Mouse (Mus musculus): ENCODE data around the gene Tssc4.

The Tssc4 gene

DNA sequence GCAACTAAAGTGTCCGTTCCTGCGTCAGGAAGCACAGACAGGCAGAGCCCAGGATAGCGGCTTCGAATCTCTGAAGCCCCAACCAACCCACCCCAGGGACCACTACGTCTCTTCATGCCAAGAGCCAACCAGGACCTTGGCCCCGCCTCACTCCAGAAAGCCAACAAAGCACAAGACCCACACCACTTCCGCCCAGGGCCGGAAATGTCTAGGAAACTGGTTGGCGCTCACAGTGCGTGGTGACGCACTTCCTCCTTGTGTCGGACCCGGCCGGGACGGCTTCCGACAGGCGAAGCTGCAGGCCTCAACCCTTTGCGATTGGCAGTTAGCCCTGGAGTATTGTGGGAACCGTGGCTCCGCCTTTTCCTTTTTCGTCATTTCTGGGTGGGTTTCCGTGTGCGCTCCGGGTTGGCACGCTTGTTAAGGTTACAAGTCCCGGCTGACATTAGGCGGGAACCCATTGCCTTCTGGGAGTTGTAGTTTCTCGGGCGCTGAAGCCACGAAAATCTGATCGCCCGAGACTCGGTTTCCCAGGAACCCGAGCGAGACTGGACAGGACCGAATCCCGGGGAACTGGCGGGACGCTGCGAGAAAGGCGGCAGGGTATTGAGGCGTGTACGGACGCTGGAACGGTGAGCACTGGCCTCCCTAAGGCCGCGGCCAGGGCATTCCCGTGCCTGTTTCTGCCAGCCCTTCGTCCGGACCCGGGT lies at the start of gene Tssc4:
Gene Tssc4 (plus strand): TSS at position 368 of the 710 bp plus-strand sequence.
- peak; percentile 100 for DNase-seq

DNA sequence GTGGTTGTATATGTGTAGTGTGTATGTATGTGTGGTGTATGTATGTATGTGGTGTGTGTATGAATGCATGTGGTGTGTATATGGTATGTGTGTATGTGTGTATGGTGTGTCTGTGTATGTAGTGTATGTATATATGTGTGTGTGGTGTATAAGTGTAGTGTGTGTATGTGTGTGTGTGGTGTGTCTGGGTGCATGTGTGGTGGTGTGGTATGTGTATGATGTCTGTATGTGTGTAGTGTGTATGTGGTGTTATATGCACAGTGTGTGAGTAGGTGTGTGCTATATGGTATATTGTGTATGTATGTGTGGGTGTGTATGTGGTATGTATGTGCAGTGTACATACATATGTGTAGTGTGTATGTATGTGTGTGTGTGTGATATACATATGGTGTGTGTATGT lies 49.0 kb upstream of the Tssc4 start:
- no peak for DNase-seq

DNA sequence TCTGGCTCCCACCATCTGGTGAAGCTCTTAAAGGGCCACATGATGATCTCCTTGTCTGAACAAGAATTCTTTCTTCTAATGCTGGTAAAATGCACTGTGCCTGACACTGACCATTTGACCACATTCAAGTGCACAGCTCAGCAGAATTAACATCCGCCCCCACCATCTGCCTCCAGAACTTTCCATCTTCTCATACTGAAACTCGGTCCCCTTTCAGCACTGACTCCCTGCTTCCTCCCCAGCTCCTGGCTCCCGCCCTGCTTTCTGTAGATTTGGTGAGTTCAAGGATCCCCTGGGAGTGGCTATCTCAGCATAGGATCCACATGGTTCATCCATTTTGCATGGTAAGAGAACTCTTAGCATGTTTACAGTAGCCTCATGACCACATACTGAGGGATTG lies 48.3 kb upstream of the Tssc4 start:
- DNase-seq, result no peak

DNA sequence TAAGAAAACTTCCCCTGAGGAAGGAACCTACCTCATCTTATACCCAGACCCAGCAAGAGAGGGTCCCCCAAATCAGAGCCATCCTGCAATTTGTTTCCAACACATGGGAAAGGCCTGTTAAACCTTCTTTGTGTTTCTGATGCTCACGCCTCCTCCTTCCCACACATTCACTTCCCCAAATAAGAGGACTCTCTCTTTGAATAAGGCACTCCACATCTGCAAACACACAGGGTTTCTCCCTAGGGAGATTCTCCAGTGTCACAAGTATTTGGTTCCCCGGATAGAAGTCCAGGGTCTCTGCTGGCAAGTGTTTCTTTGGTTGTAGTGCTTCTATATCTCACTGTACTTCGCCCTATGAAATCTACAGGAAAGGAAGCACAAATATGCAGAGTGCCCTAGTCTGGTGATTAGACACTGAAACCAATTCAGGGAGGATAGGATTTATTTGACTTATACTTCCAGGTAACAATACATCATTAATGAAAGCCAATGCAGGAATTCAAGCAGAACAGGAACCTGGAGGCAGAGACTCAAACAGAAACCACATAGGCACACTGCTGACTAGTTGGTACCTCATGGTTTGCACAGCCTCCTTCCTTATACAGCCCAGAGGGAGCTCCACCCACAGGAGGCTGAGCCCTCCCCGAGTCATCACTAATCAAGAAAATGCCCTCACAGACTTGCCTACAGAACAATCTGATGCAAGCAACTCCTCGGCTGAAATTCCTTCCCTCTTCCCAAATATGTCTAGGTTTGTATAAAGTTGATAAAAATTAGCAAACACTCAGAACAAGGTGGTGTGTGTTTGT lies 47.5 kb upstream of the Tssc4 start:
- DNase-seq, result no peak

DNA sequence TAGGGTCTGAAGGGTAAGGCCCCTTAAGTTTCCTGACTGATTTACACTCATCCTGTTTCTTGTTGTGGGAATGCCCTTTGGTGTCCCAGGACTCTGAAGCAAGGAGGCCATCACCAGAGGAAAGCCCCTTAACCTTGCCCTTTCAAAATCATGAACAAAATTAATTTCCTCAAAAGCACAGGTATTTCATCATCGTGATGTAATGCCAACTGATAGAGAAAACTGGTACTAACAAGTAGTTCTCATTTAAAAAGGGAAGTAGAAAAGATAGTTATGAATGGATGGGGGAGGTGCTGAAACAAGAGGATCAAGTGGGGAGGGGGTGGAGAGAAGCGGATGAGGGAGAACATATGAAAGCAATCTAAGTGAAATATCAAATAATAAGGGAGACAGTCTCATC lies 45.5 kb upstream of the Tssc4 start:
- no peak for DNase-seq

DNA sequence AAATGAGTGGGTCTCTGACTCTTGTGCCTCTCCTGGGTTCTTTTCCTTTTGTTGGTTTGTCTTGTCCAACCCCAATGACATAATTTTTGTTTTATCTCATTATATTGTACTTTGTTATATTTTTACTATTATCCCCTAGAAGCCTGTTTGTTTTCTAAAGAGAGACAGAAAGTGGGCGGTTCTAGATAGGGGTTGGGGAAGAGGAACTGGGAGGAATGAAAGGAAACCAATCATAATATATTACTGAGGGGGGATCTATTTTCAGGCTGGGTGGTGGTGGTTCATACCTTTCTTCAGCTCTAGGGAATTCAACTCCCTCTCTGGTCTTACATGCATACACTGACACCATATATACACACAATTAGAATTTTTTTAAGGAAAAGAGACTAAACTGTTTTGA lies 44.8 kb upstream of the Tssc4 start:
- no peak for DNase-seq

DNA sequence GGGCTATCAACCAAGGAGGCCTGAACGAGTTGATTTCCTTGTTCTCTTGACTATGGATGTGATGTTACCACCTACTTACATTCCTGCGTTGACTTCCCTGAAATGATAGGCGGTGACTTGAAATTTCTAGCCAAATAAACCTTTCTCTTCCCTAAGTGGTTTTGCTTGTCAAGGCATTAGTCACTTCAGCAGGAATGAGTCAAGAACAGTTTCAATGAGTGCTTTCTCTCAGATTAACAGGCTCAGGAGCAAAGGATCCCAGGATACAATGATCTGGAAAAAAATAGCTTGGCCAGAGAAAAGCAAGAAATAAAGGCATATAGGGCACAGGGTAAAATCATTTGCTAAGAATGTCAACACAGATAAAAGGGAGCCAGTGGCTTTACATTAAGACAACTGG lies 43.6 kb upstream of the Tssc4 start:
- no peak for DNase-seq

DNA sequence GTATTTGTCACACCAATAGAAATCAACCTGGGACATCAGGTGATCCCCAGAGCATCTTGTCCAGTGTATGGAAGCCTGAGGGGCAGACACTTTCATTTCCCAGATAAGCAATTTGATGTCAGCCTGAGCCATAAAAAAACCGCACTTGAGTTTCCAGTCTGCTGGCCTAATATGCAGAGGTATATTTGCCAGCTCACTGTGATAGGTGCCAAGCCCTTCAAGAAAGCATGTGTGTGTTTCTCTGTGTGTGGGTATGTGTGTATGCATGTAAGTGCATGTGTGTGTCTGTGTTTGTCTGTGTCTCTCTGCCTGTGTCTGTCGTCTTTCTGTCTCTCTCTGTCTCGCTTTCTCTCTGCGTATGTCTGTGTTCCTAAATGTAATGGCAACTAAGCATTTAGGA lies 41.9 kb upstream of the Tssc4 start:
- DNase-seq, result no peak

DNA sequence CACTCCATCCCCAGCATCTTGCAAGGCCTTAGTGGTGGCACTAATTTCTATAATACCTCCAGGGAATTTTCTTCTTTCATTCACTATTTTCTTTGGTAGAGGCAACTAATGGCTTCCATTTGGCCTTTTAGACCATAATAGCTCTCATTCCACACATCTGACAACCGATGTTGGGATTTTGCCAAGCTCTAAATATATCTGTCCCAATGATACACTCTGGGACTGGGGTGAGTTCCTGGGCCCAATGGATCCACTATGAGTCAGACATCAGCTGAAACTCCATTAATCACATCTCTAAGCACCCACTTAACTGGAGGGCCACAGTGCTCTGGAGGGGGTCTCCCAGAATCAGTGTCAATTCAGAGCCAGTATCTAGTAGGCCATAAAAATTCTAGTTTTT lies 37.2 kb upstream of the Tssc4 start:
- no peak for DNase-seq

DNA sequence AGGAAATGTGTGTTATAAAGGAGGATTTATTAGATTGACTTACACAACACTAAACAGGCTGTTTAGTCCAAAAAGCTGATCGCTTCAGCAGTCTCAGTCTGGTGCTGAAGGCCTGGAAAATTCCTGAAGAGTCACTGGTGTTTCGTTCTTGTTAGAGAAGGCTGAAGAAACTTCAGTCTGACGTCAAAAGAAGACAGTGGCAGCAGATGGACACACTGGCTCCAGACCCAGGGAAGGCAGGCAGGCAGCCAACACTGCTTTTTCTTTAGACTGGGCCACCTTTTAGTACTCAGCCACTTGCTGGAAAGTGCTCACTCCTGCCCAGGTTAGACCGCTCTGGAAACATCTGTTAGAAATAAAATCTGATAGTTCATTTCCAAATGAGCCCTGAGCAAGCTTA lies 35.5 kb upstream of the Tssc4 start:
- DNase-seq, result no peak

DNA sequence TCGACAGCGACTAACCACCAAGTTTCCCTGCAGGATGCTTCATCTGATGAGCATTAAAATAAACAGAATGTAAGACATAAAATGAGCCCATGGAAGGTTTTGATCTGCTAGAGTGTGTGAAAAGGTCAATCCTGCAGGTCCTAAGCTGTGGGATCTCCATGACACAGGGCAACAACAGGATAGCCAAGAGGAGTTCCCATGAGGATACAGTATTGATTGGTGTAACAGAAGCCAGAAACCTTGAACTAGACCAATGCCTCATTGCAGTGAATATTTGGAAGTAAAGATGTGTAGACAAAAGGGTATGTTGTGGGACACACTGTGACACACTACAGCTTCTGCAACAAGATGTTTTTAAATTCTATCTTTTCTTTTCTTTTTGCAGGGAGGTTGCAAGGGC lies 34.9 kb upstream of the Tssc4 start:
- DNase-seq, result no peak

DNA sequence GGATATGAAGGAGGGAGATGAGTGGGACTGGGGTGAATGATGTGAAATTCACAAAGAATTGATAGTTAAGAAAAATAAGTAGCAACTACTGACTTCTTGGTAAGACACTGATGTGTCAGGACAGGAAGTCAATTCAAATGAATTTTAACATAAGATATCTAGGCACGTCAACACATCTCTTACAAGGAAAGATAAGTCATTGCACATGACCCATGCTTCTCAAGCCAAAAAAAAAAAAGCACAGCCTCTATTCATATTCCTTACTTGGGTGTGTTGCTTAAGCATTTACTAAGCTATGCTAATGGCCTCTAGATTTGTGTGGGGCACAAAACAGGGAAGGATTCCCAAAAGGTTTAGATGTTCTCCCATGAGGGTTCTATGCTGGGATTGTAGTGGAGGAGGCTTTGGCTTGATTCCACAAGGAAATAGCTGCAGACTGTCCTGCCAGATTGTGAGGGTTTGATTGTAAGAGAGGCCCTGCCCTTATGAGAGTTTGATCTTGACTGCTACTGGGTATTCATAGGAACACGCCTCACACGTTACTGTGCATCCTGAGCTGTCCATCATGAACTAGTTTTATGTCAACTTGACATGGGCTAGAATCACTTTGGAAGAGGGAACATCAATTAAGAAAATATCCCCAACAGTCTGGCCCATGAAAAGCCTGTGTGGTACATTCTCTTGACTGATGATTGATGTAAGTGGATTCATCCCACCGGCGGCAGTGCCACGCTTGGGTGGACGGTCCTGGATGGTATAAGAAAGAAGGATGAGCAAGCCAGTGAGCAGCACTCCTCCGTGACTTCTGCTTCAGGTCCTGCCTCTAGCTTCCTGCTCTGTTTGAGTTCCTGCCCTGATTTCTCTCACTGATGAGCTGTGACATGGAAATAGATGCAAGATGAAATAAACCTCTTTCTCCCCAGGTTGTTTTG lies 34.3 kb upstream of the Tssc4 start:
- DNase-seq, result no peak

DNA sequence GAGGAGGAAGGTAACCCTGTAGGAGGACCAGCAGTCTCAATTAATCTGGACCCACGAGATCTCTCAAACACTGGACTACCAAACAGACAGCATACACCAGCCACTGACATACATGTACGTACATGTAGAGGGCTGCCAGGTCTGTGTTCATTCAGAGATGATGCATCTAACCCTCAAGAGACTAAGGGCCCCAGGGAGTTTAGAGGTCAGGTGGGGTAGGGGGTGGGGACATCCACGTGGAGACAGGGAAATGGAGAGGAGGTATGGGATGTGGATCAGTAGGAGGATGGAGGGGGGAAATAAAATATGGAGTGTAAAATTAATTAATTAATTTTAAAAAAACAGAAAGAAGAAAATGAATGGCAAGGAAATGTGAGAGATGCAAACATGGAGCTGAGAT lies 32.3 kb upstream of the Tssc4 start:
- no peak for DNase-seq

DNA sequence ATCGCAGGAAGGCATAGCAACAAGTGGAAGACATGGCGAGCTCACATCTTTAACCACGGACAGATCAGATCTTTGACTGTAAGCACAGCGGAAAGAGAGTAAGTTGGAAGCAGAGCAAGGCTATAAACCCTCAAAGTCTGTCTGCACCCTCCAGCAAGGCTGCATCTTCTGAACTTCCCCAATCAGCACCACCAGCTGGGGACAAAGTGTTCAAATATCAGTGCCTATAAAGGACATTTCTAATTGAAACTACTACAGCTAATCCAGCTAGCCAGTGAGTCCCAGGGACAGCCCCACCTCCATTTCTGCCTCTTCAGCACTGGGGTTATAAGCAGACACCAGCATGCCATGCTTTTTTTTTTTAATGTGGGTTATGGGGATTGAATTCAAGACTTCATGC lies 31.7 kb upstream of the Tssc4 start:
- no peak for DNase-seq

DNA sequence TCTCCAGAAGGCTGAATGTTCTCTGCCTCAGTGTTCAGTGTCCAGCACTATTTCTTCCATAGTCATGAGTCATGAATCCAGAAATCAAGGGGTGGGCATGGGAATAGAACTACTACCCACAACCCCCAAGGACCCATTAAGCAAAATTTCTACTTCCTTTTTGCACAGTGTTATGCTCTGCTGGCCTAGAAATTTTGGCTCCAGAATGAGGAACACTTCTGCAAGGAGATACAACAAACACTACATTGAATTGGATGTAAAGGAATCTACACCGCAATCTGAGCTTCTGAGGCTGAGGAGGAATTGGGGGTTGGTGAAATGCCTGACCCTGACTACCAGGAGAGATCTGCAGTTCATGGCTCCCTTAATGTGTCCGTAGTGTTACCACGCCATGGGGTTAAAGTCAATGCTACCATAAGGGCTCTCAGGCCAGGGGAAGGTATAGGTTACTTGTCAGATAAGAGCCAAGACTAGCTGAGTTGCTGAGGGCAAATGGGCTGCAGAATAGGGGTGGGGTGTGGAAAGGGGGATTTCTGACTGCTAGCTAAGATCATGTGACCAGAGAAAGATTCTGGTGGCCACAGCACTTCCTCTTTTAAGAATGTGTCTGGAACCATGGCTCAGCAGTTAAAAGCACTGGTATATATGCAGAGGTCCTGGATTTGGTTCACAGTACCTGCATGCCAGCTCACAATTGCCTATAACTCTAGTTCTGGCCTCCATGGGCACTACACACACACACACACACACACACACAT lies 30.7 kb upstream of the Tssc4 start:
- no peak for DNase-seq

DNA sequence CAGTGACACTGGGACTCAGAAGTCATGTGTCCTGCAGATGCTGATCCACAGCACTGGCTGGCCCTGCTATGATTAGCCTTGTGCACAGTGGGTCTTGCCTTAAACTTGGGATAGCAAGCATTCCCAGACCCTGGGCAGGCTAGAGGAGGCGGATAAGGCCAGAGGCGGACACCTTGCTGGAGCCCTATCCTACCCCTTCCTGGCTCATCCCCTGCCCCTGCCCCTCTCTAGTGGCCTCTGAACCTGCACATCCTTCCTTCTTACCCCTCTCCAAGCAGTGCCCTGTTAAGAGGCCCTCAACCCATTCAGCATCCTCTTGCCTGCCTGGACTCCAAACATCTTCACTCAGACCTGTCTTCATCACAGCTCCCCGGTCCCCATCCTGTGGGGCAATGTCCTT lies 28.5 kb upstream of the Tssc4 start:
- no peak for DNase-seq

DNA sequence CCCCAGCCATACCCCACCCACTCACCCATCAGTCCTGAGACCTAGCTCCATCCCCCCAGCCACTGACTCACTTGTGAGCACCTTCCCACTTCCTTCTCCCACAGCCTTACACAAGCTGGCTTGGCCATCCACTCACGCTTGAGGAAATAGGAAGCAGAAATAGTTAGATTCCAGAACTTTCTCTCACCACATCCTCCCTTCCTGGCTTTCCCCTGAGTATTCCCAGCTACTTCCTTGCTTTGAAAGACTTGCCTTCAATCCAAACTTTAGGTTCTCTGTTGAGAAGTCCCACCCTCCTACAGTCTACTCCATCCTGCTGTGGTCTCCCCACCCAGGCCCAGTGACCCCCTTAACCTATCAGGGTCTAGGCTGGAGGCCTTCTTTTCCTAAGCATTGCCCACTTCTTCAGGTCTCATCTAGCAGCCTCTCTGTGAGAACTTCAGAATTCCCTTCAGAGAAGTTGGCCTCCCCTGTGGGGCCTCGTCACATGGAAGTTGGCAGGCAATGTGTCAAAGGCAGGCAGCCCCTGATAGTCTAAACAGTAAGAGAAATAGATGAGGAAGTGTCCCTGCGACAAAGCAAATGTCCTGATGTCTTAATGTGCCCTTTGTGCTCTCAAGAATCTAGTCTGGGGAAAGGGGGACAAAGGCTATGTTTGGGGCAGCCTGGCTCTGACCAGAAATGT lies 27.8 kb upstream of the Tssc4 start:
- no peak for DNase-seq

DNA sequence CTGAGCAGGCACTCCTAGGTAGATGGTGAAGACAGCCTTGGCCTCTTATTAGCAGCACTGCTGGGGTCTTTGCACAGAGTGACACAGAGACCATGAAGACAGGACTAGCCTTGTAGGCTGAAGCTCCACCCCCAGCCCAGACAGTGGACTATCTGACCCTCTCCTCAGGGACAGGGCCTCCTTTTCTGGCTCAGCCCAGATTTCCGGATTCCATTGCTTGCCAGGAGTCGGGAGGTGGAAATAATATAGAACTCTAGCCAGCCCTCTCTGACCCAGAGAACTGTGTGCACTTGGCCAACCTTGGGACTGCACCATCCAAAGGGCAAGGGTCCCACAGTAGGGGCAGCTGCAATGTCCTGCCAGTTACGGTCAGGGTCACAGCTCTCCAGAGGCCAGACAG lies 27.0 kb upstream of the Tssc4 start:
- DNase-seq, result no peak

DNA sequence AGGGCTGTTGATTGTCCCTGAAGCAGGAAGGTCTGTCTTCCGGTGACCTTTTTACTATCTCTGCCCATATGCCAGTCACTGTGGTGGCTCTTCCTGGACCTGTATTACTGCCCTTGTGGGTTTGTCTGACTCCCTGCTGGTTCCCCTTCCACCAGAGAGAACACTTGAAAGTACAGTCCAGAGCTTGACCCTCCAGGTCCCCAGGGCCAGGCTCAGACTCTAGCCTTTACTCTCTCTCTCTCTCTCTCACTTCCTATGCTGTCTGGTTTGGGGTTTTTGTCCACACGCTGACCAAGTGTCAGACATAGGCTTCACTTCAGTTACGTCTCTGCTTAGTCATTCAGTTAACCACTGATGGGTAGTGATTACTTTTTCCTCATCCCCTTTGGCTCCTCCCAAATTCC lies 26.1 kb upstream of the Tssc4 start:
- no peak for DNase-seq

DNA sequence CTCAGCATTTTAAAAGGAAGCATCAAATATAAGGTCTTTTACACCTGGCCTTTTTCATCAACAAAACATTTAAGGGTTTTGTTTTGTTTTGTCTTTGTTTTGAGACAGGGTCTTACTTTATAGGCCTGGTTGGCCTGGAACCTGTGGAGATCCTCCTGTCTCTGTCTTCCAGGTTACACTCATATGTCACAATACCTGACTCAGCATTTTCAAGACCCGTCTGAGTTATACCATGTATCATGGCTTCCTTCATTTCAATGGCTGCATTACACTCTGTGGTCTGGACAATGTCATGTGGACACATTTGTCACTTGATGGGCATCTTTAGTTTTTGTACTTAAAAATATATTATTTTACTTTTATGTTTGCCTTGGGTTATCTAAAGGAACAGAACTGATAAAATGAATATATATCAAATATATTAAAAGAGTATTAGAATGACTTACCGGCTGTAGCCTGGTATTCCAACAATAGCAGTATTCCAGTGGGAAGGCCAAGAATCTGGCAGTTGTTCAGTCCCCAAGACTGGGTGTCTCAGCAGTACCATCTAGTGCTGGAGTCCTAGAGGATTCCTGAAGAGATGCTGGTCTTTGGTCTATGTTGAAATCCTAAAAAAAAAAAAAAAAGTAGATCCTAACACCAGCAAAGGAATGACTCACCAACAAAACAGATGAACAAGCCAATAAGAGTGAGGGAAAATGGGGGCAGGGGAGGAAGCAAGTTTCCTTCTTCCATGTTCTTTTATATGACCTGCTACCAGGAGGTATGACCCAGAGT lies 24.8 kb upstream of the Tssc4 start:
- no peak for DNase-seq

DNA sequence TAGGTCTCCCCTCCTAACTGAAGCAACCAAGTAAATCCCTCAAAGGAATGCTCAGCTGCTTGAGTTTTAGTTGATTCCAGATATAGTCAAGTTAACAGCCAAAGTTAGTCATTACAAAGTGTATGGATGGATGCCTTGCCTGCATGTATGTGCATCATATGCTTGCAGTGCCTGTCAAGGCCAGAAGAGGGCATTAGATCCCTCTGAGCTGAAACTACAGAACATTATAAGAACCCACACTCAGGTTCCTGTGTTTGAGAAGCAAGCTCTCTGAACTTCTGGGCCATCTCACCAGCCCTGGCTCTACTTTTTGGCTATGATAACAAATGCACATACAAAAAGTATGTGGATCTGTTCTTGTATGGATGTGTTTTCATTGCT lies 24.2 kb upstream of the Tssc4 start:
- DNase-seq, result no peak
